Mouse (Mus musculus) liver, embryonic 12.5 days (tissue): ENCODE measurements around the gene Golga3. TPM values are rescaled to one million over a fixed set of nuclear protein-coding genes. Genes with fewer than 3 reads are reported as not detected.

Source experiments
- ATAC-seq: fragments of 200-750 bp; cut with Nextera tagmentation; 2 replicates; pipeline ENCODE4 v1.8.0; 2017; ENCODE audit warnings: moderate number of reproducible peaks, mild to moderate bottlenecking, moderate library complexity
- H3K27ac ChIP-seq: fragments of 300-500 bp; sonication (generic); 2 replicates; pipeline ENCODE4 v1.5.1; 2016; ENCODE audit warnings: mild to moderate bottlenecking
- H3K27me3 ChIP-seq: fragments of 300-500 bp; sonication (generic); replicated peaks from 2 replicates; pipeline ENCODE4 v1.6.1; 2016; ENCODE audit warnings: mild to moderate bottlenecking, moderate library complexity
- H3K36me3 ChIP-seq: fragments of 300-500 bp; sonication (generic); 2 replicates; pipeline ENCODE4 v1.6.1; 2016; ENCODE audit warnings: mild to moderate bottlenecking, moderate library complexity
- H3K4me1 ChIP-seq: fragments of 300-500 bp; sonication (generic); 2 replicates; pipeline ENCODE4 v1.6.1; 2016
- H3K4me2 ChIP-seq: fragments of 300-500 bp; sonication (generic); 2 replicates; pipeline ENCODE4 v1.6.1; 2016; ENCODE audit warnings: mild to moderate bottlenecking, moderate library complexity
- H3K4me3 ChIP-seq: fragments of 300-500 bp; sonication (generic); 2 replicates; pipeline ENCODE4 v1.5.1; 2016; ENCODE audit warnings: mild to moderate bottlenecking, moderate library complexity
- H3K9ac ChIP-seq: fragments of 300-500 bp; sonication (generic); 2 replicates; pipeline ENCODE4 v1.6.1; 2016; ENCODE audit warnings: mild to moderate bottlenecking, moderate library complexity
- H3K9me3 ChIP-seq: fragments of 300-500 bp; sonication (generic); replicated peaks from 2 replicates; pipeline ENCODE4 v1.6.1; 2016; ENCODE audit warnings: mild to moderate bottlenecking, moderate library complexity
- WGBS: fragments of 180-500 bp; shearing (Covaris S2); methylation state at CpG from one replicate; pipeline ENCODE4 v1.1.7; 2016; ENCODE audit not compliant: insufficient replicate concordance; 5-methylcytosine and 5-hydroxymethylcytosine counted together
- polyA plus RNA-seq: library from polyadenylated mRNA; unstranded; fragments of >200 nt; fragmentation: Nextera tagmentation; extraction: Ambion mirVana; gene quantifications from 2 replicates; pipeline ENCODE4 v1.2.1, GENCODE M21; 2016

The Golga3 gene
- polyA plus RNA-seq, 1 experiment from 2014 or later = 13.5 TPM

GRCm38 (mm10) chr5:110203164-110203895 is 26.8 kb downstream of the Golga3 start:
- no peak overlapping the region for H3K27ac ChIP-seq
- ATAC-seq = no peak
- no peak overlapping the region for H3K4me2 ChIP-seq
- H3K9ac ChIP-seq = no peak overlapping the region
- H3K36me3 ChIP-seq = peaks cover 84% of the 10 kb centered on the region
- H3K4me3 ChIP-seq = no peak overlapping the region
- no peaks in the 10 kb centered on the region for H3K27me3 ChIP-seq
- no peaks in the 10 kb centered on the region for H3K9me3 ChIP-seq
- H3K4me1 ChIP-seq = no peaks in the 10 kb centered on the region
- 79% methylated on average over 10 of the region's 10 CpGs for WGBS

- no peak for ATAC-seq
These were observed 28.3 kb downstream of the Golga3 start for GRCm38 (mm10) chr5:110204777-110205176.

GRCm38 (mm10) chr5:110211312-110211711 is 34.8 kb downstream of the Golga3 start:
- H3K4me1 ChIP-seq = no peaks in the 10 kb centered on the region
- no peaks in the 10 kb centered on the region for H3K9me3 ChIP-seq
- WGBS = 63% methylated on average over 2 of the region's 2 CpGs
- no peak overlapping the region for H3K4me3 ChIP-seq
- no peak for ATAC-seq
- H3K9ac ChIP-seq = no peak overlapping the region
- H3K27ac ChIP-seq = no peak overlapping the region
- H3K27me3 ChIP-seq = no peaks in the 10 kb centered on the region
- no peak overlapping the region for H3K4me2 ChIP-seq
- H3K36me3 ChIP-seq = peaks cover 96% of the 10 kb centered on the region

More at GRCm38 (mm10) chr5:110204777-110205176, 28.3 kb downstream of the Golga3 start:
- Histone ChIP-seq H3K4me3 (no peak overlapping the region), H3K36me3 (peaks cover 95% of the 10 kb centered on the region), H3K27me3 (no peaks in the 10 kb centered on the region), H3K4me1 (no peaks in the 10 kb centered on the region), H3K9ac (no peak overlapping the region), H3K27ac (no peak overlapping the region), H3K4me2 (no peak overlapping the region), H3K9me3 (no peaks in the 10 kb centered on the region)
- WGBS = 67% methylated on average over 6 of the region's 6 CpGs

GRCm38 (mm10) chr5:110216780-110217179 is 40.3 kb downstream of the Golga3 start:
- Histone ChIP-seq H3K4me1 (no peaks in the 10 kb centered on the region), H3K9me3 (no peaks in the 10 kb centered on the region), H3K4me2 (no peak overlapping the region), H3K9ac (no peak overlapping the region), H3K36me3 (peaks cover 98% of the 10 kb centered on the region), H3K27me3 (no peaks in the 10 kb centered on the region), H3K4me3 (no peak overlapping the region), H3K27ac (no peak overlapping the region)
- 86% methylated on average over 3 of the region's 3 CpGs for WGBS
- ATAC-seq = no peak

- peaks cover 87% of the 10 kb centered on the region for H3K36me3 ChIP-seq
- H3K9ac ChIP-seq = no peak overlapping the region
- no peak for ATAC-seq
- no peak overlapping the region for H3K27ac ChIP-seq
- no peaks in the 10 kb centered on the region for H3K27me3 ChIP-seq
- 89% methylated on average over 4 of the region's 4 CpGs for WGBS
- H3K4me1 ChIP-seq = no peaks in the 10 kb centered on the region
- H3K4me3 ChIP-seq = no peak overlapping the region
- H3K9me3 ChIP-seq = no peaks in the 10 kb centered on the region
- no peak overlapping the region for H3K4me2 ChIP-seq
These were observed 43.8 kb downstream of the Golga3 start for GRCm38 (mm10) chr5:110220331-110220730.

GRCm38 (mm10) chr5:110222757-110223156 is 46.3 kb downstream of the Golga3 start:
- no peak for ATAC-seq
- 74% methylated on average over 6 of the region's 6 CpGs for WGBS
- no peaks in the 10 kb centered on the region for H3K27me3 ChIP-seq
- peaks cover 82% of the 10 kb centered on the region for H3K36me3 ChIP-seq
- H3K9ac ChIP-seq = no peak overlapping the region
- H3K27ac ChIP-seq = no peak overlapping the region
- H3K4me2 ChIP-seq = no peak overlapping the region
- no peaks in the 10 kb centered on the region for H3K4me1 ChIP-seq
- no peaks in the 10 kb centered on the region for H3K9me3 ChIP-seq
- no peak overlapping the region for H3K4me3 ChIP-seq

- WGBS = 75% methylated on average over 3 of the region's 3 CpGs
- no peak overlapping the region for H3K27ac ChIP-seq
- no peak overlapping the region for H3K9ac ChIP-seq
- H3K27me3 ChIP-seq = no peaks in the 10 kb centered on the region
- no peak overlapping the region for H3K4me2 ChIP-seq
- no peaks in the 10 kb centered on the region for H3K9me3 ChIP-seq
- no peak for ATAC-seq
- peaks cover 60% of the 10 kb centered on the region for H3K36me3 ChIP-seq
- no peak overlapping the region for H3K4me3 ChIP-seq
- peaks cover 4% of the 10 kb centered on the region for H3K4me1 ChIP-seq
These were observed 48.6 kb downstream of the Golga3 start for GRCm38 (mm10) chr5:110225056-110225455.

GRCm38 (mm10) chr5:110227336-110227883 is 50.9 kb downstream of the Golga3 start:
- Histone ChIP-seq H3K4me2 (no peak overlapping the region), H3K4me1 (peaks cover 16% of the 10 kb centered on the region), H3K36me3 (peaks cover 37% of the 10 kb centered on the region), H3K27me3 (no peaks in the 10 kb centered on the region), H3K9me3 (no peaks in the 10 kb centered on the region), H3K9ac (no peak overlapping the region), H3K27ac (no peak overlapping the region), H3K4me3 (no peak overlapping the region)
- ATAC-seq = no peak
- WGBS = 35% methylated on average over 1 of the region's 1 CpGs

- H3K4me3 ChIP-seq = peak overlapping the region; percentile 94
- 7% methylated on average over 8 of the region's 8 CpGs for WGBS
- ATAC-seq = no peak
These were observed 53.9 kb downstream of the Golga3 start for GRCm38 (mm10) chr5:110230401-110230779.

GRCm38 (mm10) chr5:110230780-110231461 is 54.4 kb downstream of the Golga3 start, which contains the start of gene Ankle2:
Ankle2 (plus strand) TSS chr5:110231004.
- peak; percentile 95 for ATAC-seq
- under 1% methylated on average over 77 of the region's 81 CpGs for whole genome bisulfite sequencing
- H3K9me3 ChIP-seq = no peaks in the 10 kb centered on the region
- peak within 1 kb of the TSS; percentile 84 for H3K4me2 ChIP-seq
- peak within 1 kb of the TSS; percentile 94 for H3K4me3 ChIP-seq
- H3K36me3 ChIP-seq = peaks cover 36% of the 10 kb centered on the region
- no peaks in the 10 kb centered on the region for H3K27me3 ChIP-seq
- H3K27ac ChIP-seq = peak within 1 kb of the TSS; percentile 99
- H3K9ac ChIP-seq = peak within 1 kb of the TSS; percentile 95
- peaks cover 25% of the 10 kb centered on the region for H3K4me1 ChIP-seq

More at GRCm38 (mm10) chr5:110230401-110230779, 53.9 kb downstream of the Golga3 start:
- no peaks in the 10 kb centered on the region for H3K9me3 ChIP-seq
- peaks cover 35% of the 10 kb centered on the region for H3K36me3 ChIP-seq
- peak overlapping the region; percentile 84 for H3K4me2 ChIP-seq
- H3K27ac ChIP-seq = peak overlapping the region; percentile 99
- no peaks in the 10 kb centered on the region for H3K27me3 ChIP-seq
- H3K4me1 ChIP-seq = peaks cover 25% of the 10 kb centered on the region
- peak overlapping the region; percentile 95 for H3K9ac ChIP-seq

- peaks cover 25% of the 10 kb centered on the region for H3K4me1 ChIP-seq
- peak overlapping the region; percentile 95 for H3K9ac ChIP-seq
- peak overlapping the region; percentile 94 for H3K4me3 ChIP-seq
- 36% methylated on average over 13 of the region's 13 CpGs for WGBS
- peak overlapping the region; percentile 99 for H3K27ac ChIP-seq
- peak overlapping the region; percentile 84 for H3K4me2 ChIP-seq
- ATAC-seq = no peak
- H3K9me3 ChIP-seq = no peaks in the 10 kb centered on the region
- H3K27me3 ChIP-seq = no peaks in the 10 kb centered on the region
- peaks cover 40% of the 10 kb centered on the region for H3K36me3 ChIP-seq
These were observed 55.1 kb downstream of the Golga3 start for GRCm38 (mm10) chr5:110231638-110232037.

- Histone ChIP-seq H3K4me3 (peak overlapping the region; percentile 94), H3K9me3 (no peaks in the 10 kb centered on the region), H3K4me1 (peaks cover 25% of the 10 kb centered on the region), H3K27me3 (no peaks in the 10 kb centered on the region), H3K9ac (peak overlapping the region; percentile 19; the same call in 1 of the 2 replicates), H3K27ac (no peak overlapping the region), H3K4me2 (peak overlapping the region; percentile 84), H3K36me3 (peaks cover 41% of the 10 kb centered on the region)
- WGBS = 61% methylated on average over 6 of the region's 6 CpGs
- ATAC-seq = no peak
These were observed 55.8 kb downstream of the Golga3 start for GRCm38 (mm10) chr5:110232346-110232745.
